In genomic region chr14:59727016-59727415, GRCm38 (mm10) we compare ENCODE assay signal across 11 mouse cellular contexts.
"Had no signal": no experiment of that assay in that cellular context is flagged by ENCODE, and none has a peak within 500 bp of the region (broad histone marks: within the 10 kb centered on the region; RNA-seq: fewer than 3 reads in every experiment).

No protein-coding gene starts in this region.

- H3K9me3 ChIP-seq: limb, embryonic 13.5 days; liver, embryonic 15.5 days; midbrain, embryonic 13.5 days had no signal

- ATAC-seq: lung, postnatal 0 days; midbrain, embryonic 13.5 days had no signal

- DNase-seq: kidney, postnatal 14 days; lung, adult 2 months; lung, postnatal 36 days; right cerebral cortex, postnatal 14 days; thymus, postnatal 4 days had no signal

- H3K36me3 ChIP-seq: limb, embryonic 13.5 days; liver, embryonic 15.5 days; midbrain, embryonic 13.5 days had no signal

- H3K4me3 ChIP-seq: limb, embryonic 13.5 days; liver, embryonic 15.5 days; midbrain, embryonic 13.5 days had no signal

- H3K4me2 ChIP-seq: limb, embryonic 13.5 days; liver, embryonic 11.5 days; liver, embryonic 15.5 days; midbrain, embryonic 13.5 days had no signal

- H3K4me1 ChIP-seq: liver, embryonic 15.5 days had no signal

- H3K9ac ChIP-seq: limb, embryonic 13.5 days; liver, embryonic 15.5 days; midbrain, embryonic 13.5 days had no signal

- H3K27ac ChIP-seq: limb, embryonic 13.5 days; liver, embryonic 15.5 days; midbrain, embryonic 13.5 days; stomach, postnatal 0 days had no signal

- H3K27me3 ChIP-seq: limb, embryonic 13.5 days; liver, embryonic 15.5 days had no signal
